Mouse (Mus musculus): ENCODE results near the gene Slc4a4.

Slc4a4 gene

DNA sequence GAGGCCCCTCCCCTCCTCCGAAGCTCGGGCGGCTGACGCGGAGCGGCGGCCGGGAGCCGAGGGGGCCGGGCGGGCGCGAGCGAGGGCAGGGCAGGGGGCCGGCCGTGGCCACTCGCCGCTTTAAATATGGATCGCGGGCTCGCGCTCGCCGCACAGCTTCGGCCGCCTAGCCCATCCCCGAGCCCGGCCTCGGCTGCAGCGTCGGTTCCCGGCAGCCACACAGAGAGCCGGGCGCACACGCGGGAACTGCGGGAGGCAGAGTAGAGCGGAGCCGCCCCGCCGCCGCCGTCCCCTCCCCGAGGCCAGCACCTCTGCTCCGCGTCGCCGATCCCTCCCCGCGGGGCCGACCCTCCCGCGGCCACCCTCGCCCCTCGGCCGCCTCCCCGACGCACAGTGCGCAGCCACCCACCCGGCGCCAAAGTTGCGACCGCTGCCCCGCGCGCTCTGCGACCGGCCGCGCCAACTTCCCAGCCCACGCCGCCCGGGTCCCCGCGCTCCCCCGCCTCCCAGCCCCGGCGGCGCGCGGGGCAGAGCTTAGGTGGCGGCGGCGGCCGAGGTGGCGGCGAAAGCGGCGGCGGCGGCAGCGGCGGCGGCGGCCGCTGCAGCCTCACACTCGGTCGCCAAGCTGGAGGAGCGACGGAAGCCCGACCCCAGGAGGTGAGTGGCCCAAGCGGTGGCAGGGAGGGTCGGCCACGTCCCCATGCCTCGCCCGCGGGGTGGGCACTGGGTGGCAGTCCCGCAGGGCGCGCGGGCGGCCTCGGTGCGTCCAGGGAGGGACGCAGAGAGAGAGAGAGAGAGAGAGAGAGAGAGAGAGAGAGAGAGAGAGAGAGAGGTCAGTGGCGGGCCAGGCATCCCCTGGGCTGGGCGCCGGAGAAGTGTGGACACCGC, at the start of gene Slc4a4:
Slc4a4 (plus strand) TSS at position 151 of the 888 bp plus-strand sequence.
- peak in 1 of 2 experiments; percentile 51 for DNase-seq (ENCODE audit: low spot score in 2 of 2)

DNA sequence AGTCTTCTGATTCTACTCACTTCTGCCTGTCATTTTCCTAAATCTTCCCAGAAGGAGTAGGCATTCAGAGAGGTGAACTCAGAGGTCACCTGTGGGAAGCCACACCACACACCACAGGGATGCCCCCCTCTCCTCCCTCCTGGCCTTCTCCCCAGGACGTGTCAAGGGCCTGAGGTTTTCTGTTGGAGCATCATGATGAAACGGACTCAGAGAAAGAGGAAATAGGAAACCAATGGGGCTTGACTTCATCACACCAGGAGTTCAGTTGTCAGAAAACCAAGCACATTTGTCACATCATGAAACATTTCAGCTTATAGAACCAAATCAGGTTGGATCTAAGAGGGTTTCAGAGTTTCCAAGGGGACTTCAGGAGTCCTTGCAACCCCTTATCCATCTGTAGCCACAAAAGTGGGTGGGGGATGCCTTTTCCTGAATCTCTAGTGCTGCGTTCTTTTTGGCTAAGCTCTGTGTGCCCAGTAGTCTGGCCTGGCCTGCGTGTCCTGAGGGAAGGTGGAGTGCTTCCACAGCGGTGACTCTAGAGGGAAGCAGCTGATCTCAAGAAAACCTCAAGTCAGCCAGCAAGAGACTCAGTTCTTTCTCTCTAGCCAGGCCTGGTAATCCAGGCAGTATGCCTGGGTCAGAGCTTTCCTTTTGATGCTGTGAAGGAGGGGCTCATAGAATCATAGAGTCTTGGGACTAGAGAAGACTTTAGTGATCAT, 46.4 kb upstream of the Slc4a4 start:
- no peak for DNase-seq (ENCODE audit: low spot score in 2 of 2)

DNA sequence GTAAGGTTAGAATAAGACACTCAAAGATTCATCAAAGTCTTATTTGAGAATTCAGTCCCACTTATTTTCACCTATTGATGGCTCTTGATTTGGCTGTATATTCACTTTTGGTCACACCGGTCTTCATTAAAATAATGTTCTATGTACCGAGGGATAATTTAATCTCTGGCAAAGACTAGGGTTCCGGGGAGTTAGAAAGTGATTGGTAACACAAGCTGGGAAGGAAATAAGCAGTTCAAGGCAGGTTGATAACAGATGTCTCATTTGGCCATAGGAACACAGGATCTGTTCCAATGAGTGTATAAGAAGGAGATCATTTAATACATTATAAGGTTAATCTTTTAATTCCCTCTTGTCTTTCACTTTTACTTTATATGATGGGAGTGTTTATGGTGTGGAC, 29.3 kb upstream of the Slc4a4 start:
- DNase-seq (ENCODE audit: low spot score in 2 of 2): no peak

DNA sequence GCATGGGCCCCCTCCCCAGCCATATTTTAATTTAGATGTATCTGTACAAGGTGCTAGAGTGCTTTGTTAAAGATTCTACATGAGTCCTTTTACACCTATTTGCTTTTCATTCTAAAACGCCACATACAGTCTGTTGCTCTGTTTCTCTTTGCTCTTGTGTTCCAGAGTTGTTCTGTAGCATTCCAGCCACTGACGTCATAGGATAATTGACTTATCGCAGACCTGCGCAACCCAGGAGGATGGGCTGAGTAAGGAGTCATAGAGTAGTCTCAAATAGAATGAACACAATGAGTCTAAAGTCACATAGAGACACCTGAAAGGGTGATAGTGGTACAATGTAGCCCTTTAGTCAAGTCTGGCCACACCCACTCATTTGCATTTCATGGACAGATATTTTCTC, 28.8 kb upstream of the Slc4a4 start:
- DNase-seq (ENCODE audit: low spot score in 2 of 2): no peak

DNA sequence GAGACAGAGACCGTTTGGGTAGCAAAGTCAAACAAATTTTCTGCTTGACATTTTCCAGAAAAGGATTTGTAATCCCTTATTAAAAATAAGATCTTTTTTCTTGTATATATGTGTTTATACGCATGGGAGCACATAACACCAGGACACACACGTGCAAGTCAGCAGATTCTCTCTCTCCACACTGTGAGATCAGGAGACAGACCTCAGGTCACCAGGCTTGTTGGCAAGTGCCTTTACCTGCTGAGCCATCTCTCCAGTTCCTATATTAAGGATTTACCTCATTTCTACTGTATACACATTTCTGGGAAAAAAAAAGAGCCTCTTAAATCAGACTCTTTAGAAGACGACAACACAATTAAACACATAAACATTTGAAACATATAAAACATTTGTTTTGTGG, 28.4 kb upstream of the Slc4a4 start:
- DNase-seq (ENCODE audit: low spot score in 2 of 2): no peak

DNA sequence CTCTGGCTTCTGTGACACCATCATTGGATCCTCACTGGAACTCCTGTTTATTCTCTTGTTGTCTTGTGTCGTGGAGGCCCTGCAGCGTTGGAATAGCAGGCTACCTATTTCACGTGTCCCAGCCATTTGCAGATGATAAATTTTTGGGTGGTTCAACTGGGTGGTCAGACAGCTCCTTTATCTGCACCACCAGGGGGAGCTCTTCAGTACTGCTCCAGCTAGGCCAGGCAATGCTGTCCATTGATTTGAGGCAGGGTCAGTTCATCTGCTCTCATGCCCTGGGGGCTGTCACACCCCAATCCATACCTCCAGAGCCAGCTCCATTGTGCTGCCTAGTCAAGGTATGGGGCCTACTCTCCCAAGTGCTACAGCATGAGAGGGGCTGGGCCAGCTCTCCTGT, 24.5 kb upstream of the Slc4a4 start:
- DNase-seq (ENCODE audit: low spot score in 2 of 2): peak in 1 of 2 experiments; percentile 16

DNA sequence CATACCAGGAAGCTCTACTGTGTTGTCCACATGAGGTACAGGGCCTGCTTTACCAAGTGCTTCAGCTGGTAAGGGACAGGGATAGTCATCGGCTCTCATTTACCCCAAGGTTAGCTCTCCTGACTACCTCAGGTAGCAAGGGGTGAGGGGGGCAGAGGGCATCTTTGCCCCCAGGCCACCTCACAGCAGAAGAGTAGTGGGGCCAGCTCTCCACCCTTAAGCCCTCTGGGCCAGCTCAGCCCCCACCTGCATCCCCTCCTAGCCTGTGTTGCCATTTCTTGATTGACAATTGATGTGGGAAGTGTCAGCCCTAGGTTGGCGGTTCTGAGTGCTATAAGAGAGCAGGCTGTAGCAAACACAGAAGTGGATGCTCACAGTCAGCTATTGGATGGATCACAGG, 23.8 kb upstream of the Slc4a4 start:
- no peak for DNase-seq (ENCODE audit: low spot score in 2 of 2)

DNA sequence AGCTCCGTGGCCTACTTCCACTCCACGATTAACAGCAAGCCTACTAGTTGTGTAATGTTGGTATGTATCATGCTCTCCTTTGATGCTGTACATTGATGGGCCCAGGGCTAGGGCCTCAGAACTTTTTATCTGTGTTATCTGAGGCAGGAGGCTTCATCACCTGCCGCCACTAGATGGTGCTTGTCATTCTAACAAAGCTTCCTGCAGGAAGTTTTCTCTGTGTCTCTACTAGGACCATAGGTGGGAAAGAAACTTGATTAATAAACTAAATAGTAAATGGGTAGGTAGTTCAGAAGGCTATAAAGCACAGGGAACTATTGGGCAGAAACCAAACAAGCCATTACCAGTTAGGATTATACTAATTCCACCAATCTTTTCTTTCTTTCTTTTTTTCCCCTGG, 2.5 kb upstream of the Slc4a4 start:
- DNase-seq (ENCODE audit: low spot score in 2 of 2): peak in 1 of 2 experiments; percentile 26

DNA sequence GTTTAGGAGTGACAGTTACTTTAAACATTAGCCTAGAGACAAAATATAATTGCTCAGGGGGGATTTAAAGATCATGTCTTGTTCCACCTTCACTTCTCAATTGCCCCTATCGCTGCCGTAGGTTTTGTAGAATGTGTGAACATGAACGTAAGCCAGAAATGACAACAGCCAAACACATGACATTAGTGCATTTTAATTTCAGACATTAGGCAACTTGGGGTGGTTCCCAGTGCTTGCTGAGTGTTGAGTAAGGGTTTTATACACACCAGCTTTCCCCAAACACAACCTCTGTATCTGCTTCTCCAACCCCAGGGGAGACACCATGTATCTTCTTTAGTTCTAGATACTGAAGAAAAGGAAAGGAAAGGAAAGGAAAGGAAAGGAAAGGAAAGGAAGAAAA, 1.1 kb upstream of the Slc4a4 start:
- DNase-seq (ENCODE audit: low spot score in 2 of 2): no peak

DNA sequence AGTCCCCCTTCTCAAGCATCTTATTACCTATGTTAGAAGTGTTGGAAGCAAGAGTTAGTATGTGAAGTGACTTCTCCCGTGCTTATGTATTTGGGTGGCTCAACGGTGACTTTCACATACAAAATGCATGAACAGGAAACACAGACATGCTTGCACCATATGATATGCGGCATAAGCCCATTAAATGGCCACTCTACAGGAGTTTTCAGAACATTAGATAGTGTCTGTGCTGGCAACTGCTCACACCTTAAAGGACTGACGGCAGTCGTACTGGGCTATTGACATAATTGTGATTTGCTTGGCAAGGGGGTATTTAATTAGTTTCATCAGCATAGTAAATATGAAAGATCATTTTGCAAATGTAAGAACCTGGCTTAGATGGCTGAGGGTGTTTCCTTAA, 674 bp upstream of the Slc4a4 start:
- DNase-seq (ENCODE audit: low spot score in 2 of 2): no peak

DNA sequence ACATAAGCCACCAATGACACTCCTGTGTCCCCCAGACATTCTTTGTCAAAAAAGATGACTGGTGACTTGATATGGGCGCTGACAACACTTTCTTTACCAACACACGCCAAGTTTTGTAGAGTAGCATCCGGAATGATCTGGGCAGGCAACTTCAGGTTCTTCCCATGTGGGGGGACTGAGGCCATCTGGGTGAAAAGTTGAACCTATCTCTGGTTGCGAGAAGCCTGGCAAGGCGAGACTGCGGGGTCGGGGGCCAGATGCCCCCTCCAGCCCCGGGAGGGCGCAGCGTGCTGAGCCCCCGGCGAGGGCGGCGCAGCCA, 310 bp upstream of the Slc4a4 start:
- no peak for DNase-seq (ENCODE audit: low spot score in 2 of 2)

DNA sequence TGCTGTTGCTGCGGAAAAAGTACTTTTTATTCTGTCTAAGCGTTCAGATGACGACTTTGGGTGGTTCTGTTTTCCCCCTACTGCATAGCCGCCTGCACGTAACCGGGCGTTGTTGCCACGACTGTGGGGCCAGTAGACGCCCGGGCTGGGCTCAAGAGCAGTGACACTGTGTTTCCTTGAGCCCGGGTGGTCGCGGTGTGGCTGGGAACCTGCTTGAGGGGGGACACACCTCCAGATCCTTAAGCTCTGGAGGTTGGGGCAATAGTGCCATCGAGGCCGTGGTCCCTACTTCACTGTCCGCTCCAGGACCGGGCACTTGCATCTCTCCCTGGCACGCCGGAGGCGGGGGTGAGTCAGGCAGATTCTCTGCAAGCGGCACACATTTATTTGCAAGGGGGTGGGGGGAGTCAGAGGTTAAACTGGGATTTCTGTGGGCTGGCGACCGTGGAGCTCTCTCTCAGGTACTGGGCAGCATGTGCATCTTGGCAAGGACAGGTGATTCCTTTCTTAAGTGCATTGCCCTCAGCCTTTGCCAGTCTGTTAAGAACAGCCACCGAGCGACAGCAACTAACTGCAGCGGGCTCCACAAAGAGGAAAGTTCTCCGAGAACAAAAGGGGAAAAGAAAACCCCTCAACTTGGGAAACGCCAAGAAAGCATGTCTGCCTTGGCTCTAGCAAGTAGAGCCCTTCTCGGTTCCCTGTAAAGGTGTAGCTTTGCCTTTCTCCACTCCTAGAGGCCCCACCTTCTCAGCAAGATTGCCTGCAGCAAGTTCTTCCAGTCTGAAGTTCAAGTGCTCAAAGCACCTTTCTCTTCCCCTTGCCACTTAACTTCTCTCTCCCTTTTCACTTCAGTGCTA, 1.2 kb downstream of the Slc4a4 start:
- peak in 1 of 2 experiments; percentile 13 for DNase-seq (ENCODE audit: low spot score in 2 of 2)

DNA sequence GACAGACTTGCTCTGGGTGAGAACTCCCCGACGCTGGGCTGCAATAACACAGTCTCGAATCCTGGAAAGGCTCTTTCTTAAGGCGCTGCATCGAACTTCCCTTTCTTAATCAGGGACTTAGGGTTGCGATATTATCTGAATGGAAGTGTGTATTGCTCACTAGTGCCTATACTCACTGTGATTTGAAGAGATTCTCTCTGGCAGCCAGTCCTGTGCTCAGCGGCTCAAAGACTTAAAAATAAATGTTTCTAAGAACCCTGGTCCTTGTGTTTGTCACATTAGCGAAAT, 1.7 kb downstream of the Slc4a4 start:
- no peak for DNase-seq (ENCODE audit: low spot score in 2 of 2)

DNA sequence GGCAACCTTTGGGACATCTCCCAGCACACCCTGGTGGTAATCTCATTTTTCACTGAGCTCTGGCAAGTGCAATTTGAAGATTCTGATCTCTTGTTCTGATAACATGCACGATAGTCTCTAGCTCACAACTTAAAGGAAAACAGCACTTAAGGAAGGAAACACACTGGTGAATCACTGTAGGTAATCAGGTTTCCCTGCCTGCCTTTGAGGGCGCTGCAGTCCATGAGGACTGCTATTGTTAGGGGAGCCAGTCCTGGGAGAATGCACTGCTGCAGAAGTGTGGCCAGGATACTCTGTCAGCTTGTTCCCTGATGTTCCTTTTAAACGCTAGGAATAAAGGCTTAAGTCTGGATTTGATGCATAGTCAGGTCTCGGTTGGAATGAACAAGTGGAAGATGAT, 2.7 kb downstream of the Slc4a4 start:
- no peak for DNase-seq (ENCODE audit: low spot score in 2 of 2)

DNA sequence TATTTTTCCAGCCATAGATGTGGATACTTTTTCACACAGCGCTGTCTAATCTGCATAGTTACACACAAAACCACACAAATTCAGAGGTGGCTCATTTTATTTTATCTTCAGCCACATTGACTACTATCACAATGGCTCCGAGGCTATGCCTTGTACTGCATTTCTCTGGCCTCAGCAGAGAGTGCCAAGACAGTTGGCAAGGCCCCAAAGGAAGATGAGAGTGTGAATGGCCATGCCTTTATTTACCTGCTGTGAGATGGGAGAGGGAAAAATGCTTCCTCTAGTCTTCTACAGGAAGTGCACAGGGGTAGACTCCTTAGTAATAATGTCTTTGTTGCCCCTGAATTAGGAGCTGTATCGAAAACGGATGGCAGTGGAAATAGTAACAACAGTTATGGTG, 3.5 kb downstream of the Slc4a4 start:
- DNase-seq (ENCODE audit: low spot score in 2 of 2): no peak

DNA sequence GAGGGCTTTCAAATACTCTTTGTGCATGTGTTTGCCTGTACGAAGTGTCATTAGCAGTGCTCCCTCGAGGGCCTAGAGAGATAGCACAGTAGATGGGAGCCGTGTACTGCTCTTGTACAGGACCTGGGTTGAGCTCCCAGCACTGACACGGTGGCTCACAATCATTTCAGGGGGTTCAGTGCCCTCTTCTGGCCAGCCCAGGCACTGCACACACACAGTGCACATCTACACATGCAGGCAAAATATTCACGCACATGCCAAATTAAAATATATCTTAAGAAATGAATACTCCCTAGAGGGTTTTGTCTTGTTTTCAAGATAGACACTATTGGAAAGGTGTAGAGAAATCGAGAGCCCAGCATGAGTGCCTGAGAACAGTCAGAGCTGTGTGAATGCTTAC, 10.0 kb downstream of the Slc4a4 start:
- DNase-seq (ENCODE audit: low spot score in 2 of 2): no peak

DNA sequence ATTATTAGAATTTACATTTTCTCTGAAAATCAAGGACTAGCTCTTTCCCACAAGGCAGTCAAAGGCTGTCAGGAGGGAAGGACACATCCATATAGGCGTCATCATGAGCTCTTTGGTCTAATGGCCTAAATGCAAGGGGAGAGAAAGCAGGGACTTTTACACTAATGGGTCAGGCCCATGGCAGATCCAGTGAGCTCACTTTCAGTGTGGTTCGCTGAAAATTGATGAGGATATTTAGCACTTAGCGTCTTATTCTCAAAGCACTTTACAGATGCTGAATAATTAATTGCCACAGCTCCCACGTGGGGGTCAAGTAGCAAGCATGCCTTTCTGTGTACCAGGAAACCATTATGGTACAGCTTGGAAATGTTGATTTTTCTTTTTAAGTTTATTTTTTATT, 16.5 kb downstream of the Slc4a4 start:
- no peak for DNase-seq (ENCODE audit: low spot score in 2 of 2)

DNA sequence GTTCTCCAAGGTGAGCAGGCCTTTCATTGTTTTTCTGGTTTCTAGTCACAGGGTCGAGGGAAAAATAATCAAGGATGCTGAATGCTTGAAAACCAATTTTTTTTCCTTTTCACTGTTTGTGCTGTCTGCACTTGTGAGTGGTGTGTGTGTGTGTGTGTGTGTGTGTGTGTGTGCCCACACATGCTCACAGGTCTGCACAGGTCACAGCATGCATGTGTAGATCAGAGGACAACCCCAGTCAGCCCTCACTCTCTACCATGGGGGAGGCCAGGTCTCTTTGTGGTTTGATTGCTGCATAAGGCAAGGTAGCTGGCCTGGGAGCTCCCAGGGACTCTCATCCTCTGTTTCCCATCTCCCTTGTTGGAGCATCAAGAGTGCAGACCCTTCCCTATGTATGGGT, 16.9 kb downstream of the Slc4a4 start:
- DNase-seq (ENCODE audit: low spot score in 2 of 2): no peak

DNA sequence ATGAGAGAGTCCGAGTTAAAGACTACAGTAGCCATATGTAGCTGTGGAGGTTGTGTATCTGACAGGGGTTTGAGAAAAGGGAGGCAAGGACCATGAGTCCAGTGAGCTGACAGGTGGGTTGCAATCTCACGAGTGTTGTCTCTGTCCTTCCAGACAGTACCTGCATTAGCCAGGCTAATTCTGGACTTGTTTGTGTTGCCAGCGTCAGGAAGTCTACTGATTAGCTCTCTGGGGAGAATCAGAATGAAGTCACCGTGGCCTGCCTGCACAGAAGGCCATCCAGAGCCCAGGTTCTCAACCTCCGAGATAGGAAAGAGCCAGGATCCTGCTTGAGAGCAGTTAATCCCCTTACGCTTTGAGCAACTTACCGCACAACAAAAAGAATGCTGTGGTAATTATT, 18.2 kb downstream of the Slc4a4 start:
- DNase-seq (ENCODE audit: low spot score in 2 of 2): no peak

DNA sequence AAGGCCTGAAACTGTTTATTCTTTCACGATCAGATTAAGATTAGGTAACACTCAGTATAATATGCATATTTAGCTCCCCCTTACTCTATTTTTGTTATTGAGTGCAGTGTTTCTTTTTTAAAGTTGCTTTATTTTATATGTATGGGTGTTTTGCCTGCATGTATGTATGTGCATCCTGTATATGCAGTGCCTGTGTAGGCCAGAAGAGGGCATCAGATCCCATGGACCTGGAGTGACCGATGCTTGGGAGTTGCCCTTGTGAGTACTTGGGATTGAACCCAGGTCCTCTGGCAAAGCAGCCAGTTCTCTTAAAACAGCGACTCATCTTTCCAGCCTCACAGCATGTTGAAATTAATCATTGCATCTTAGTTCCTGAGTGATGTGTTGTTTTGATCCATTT, 21.0 kb downstream of the Slc4a4 start:
- no peak for DNase-seq (ENCODE audit: low spot score in 2 of 2)

DNA sequence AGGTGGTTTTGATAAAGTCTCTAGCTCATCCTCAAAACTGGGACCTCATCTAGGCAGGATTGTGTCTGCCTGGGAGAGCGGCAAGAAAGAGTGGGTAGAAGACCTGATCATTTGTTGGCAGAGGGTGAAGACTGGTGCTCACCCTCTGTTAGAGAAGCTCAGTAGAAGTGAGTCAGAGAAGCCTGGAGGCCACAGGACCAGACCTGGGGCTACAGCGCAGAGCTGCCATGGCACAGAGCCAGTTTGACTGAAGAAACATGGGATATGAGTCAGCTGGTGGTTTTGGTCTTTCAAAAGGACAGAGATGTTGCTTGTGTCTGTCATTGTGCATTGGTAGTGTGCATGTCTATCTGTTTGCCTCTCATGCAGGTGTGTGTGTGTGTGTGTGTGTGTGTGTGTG, 26.0 kb downstream of the Slc4a4 start:
- no peak for DNase-seq (ENCODE audit: low spot score in 2 of 2)

DNA sequence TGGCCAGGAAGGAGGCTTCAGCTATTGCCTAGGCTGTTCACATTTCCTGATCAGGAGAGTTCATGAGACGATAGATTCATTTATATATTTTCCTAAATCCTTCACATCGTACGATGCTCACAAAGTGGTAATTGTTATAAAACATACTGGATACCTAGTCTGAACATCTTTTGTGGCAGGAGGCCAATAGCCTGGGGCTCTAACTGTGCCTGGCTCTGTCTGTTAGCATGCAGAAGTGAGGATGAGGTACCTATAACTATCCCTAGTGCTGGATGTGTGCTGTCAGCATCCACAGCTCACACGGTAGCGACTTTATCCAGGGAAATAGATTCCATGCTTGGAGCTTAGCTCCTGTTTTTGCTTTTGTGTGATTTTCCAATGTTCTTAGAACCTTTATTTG, 28.5 kb downstream of the Slc4a4 start:
- no peak for DNase-seq (ENCODE audit: low spot score in 2 of 2)

DNA sequence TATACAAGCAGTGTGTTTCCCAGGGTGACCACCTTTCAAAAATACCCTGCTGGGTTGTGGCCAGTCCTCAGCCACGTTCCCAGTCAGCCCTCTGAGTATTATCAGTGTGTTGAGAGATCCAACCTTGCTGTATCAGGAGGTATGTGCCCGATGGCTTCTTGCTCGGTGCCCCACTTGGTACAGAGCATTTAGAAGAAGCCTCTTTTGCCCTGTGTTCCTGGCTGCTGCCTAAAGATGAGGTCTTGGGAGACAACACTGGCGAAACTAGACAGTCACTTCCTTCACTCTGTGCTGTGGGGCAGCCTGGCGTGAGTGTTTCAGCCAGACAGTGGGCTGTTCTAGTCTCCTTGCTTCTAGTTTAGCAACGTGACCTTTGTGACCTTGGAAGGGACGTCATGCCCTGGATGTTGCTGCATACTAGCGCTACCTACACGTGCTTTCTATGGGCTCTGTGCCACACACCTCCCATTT, 29.9 kb downstream of the Slc4a4 start:
- no peak for DNase-seq (ENCODE audit: low spot score in 2 of 2)
